ENCODE assay signal across 8 mouse cellular contexts in genomic region chr14:122902884-122903283, GRCm38 (mm10). TPM values are rescaled to one million over a fixed set of nuclear protein-coding genes. Genes with fewer than 3 reads are reported as not detected.
DNase-seq lines count a peak whose midpoint lies in the region; ATAC-seq and TF ChIP-seq lines count a peak whose summit lies in the region.

No protein-coding gene starts in this region.

- no peak for TF ChIP-seq POLR2A in spleen, adult 2 months (IDR thresholded peaks at IDR 0.05; ENCODE audit: low read depth, low read length)

- H3K27me3 ChIP-seq in spleen, adult 2 months (ENCODE audit: control insufficient read depth, insufficient read depth, low read length) = no peaks in the 10 kb centered on the region
- H3K27me3 ChIP-seq in liver, embryonic 15.5 days = no peaks in the 10 kb centered on the region
- no peaks in the 10 kb centered on the region for H3K27me3 ChIP-seq in stomach, embryonic 15.5 days (replicated peaks)

- no peak overlapping the region for H3K4me3 ChIP-seq in spleen, adult 2 months (ENCODE audit: extremely low read depth, insufficient read depth, insufficient read length)
- H3K4me3 ChIP-seq in liver, embryonic 15.5 days (replicated peaks) = no peak overlapping the region
- H3K4me3 ChIP-seq in stomach, embryonic 15.5 days (replicated peaks) = no peak overlapping the region

- H3K27ac ChIP-seq in spleen, adult 2 months (ENCODE audit: insufficient read depth, low read length) = peak overlapping the region; percentile 18; the same call in 1 of the 2 replicates
- no peak overlapping the region for H3K27ac ChIP-seq in liver, embryonic 15.5 days (replicated peaks)
- 0 out of 2 replicates have a peak overlapping the region, but pooled peaks have one; percentile 18 for H3K27ac ChIP-seq in stomach, embryonic 15.5 days

- no peaks in the 10 kb centered on the region for H3K4me1 ChIP-seq in spleen, adult 2 months (ENCODE audit: control insufficient read depth, insufficient read depth, insufficient read length)
- H3K4me1 ChIP-seq in liver, embryonic 15.5 days (replicated peaks) = peaks cover 21% of the 10 kb centered on the region
- H3K4me1 ChIP-seq in stomach, embryonic 15.5 days = 0 out of 2 replicates have a peak, but pooled peaks cover 12% of the 10 kb centered on the region

- ATAC-seq in liver, embryonic 15.5 days (ENCODE audit: insufficient read depth) = peak; percentile 34; the same call in 1 of the 2 replicates
- ATAC-seq in stomach, embryonic 15.5 days (ENCODE audit: insufficient read depth, low FRiP score, low read depth) = peak; percentile 78; the same call in 1 of the 2 replicates
- no peak for ATAC-seq in erythroid progenitor cell, adult 5-6 weeks (replicated peaks; ENCODE audit: low FRiP score, poor library complexity, severe bottlenecking)

- WGBS in spleen, adult 2 months = 63% methylated on average over 4 of the region's 4 CpGs
- 68% methylated on average over 4 of the region's 4 CpGs for WGBS in liver, embryonic 15.5 days (ENCODE audit: insufficient replicate concordance)
- WGBS in stomach, embryonic 15.5 days = 66% methylated on average over 4 of the region's 4 CpGs

- H3K9me3 ChIP-seq in liver, embryonic 15.5 days (replicated peaks) = no peaks in the 10 kb centered on the region
- no peaks in the 10 kb centered on the region for H3K9me3 ChIP-seq in stomach, embryonic 15.5 days

- H3K4me2 ChIP-seq in liver, embryonic 15.5 days = no peak overlapping the region
- H3K4me2 ChIP-seq in stomach, embryonic 15.5 days = no peak overlapping the region

- no peak for TF ChIP-seq CTCF in spleen, adult 2 months (IDR thresholded peaks at IDR 0.05; ENCODE audit: extremely low read depth, insufficient read depth, insufficient read length, insufficient replicate concordance)

- no peak overlapping the region for H3K9ac ChIP-seq in liver, embryonic 15.5 days
- H3K9ac ChIP-seq in stomach, embryonic 15.5 days = no peak overlapping the region

- no peak for DNase-seq in spleen, adult 2 months (ENCODE audit: low read depth in 1 of 2, low spot score in 2 of 2)
- DNase-seq in spleen, postnatal 14 days (ENCODE audit: low spot score in 2 of 2) = no peak
- peak; percentile 94 to 95 for DNase-seq in cerebellum, adult 18-20 months
- DNase-seq in gastrocnemius, postnatal 10 days = peak; percentile 58
- DNase-seq in kidney, adult 18-20 months = peak; percentile 93

- H3K36me3 ChIP-seq in spleen, adult 2 months (ENCODE audit: control insufficient read depth, insufficient read depth, low read length) = peaks cover 2% of the 10 kb centered on the region; the same call in 1 of the 2 replicates
- no peaks in the 10 kb centered on the region for H3K36me3 ChIP-seq in liver, embryonic 15.5 days (replicated peaks)
- no peaks in the 10 kb centered on the region for H3K36me3 ChIP-seq in stomach, embryonic 15.5 days

RNA-seq across cellular contexts. Expression of gene Ggact, which starts 10.7 kb away (rescaled TPM):
- polyA plus RNA-seq in spleen, adult 2 months (2012; rRNA removed) = 24.6 and 26.1 TPM in 2 replicates
- total RNA-seq in gastrocnemius, postnatal 10 days (2021) = 10 to 100 TPM in 1 of 2 experiments, 1 to 10 TPM in 1; 9.3 to 10.5 TPM
- polyA plus RNA-seq in liver, embryonic 15.5 days (2015; fragmentation: Nextera tagmentation; extraction: Ambion mirVana) = 15.1 and 17.1 TPM in 2 replicates
- polyA plus RNA-seq in stomach, embryonic 15.5 days (2015; fragmentation: Nextera tagmentation; extraction: Ambion mirVana) = 32.7 and 36.0 TPM in 2 replicates
- total RNA-seq in erythroid progenitor cell, adult 5-6 weeks (2015; ENCODE audit: low replicate concordance) = 6.3 TPM in 1 of 2 replicates, not detected in the other
- total RNA-seq in erythroid progenitor cell, adult 5-6 weeks (2017; ENCODE audit: low replicate concordance) = 5.5 TPM in 1 of 2 replicates, not detected in the other

Comparison
In these comparisons a context has a peak if more than half of its experiments do, and no peak if none do; other contexts are left out.
1. DNase-seq: peak in cerebellum, adult 18-20 months (2 of 2), gastrocnemius, postnatal 10 days (single experiment) and kidney, adult 18-20 months (single experiment); none in spleen, adult 2 months (0 of 2) and spleen, postnatal 14 days (0 of 2).